Mouse (Mus musculus) inflammation-experienced regulatory T-cells, adult 6 months (primary cell): ENCODE data around the gene Ell3. TPM values are rescaled to one million over a fixed set of nuclear protein-coding genes. Genes with fewer than 3 reads are reported as not detected.
"Not testable (repeated sequence)": the region's sequence is repeated elsewhere in the genome, so short reads cannot be mapped to it uniquely, and the experiment has no call there.

Experiments
- ATAC-seq: one replicate; pipeline ENCODE4 v1.8.0; 2017
- polyA plus RNA-seq, 3 experiments: library from polyadenylated mRNA; unstranded; fragments of 100-300 nt; shearing (Covaris generic); gene quantifications; one replicate each; pipeline ENCODE4 v1.2.1; 2017

The Ell3 gene
- 1 to 10 TPM in 1 of 3 experiments, under 1 TPM in 2; 0.63 to 1.8 (median 0.65) TPM for polyA plus RNA-seq

GRCm38 (mm10) chr2:121444178-121444577 lies at the start of gene Ell3:
Gene Ell3 (minus strand): TSS chr2:121444278.
- no peak for ATAC-seq

GRCm38 (mm10) chr2:121484403-121484802 lies 40.3 kb upstream of the Ell3 start:
- ATAC-seq = not testable (repeated sequence)

- no peak for ATAC-seq
These were observed 39.5 kb upstream of the Ell3 start for GRCm38 (mm10) chr2:121483576-121483975.

GRCm38 (mm10) chr2:121480916-121481315 lies 36.8 kb upstream of the Ell3 start:
- ATAC-seq = not testable (repeated sequence)

- peak; percentile 69 for ATAC-seq
These were observed 36.4 kb upstream of the Ell3 start for GRCm38 (mm10) chr2:121480498-121480897.

GRCm38 (mm10) chr2:121477491-121478266 lies 33.6 kb upstream of the Ell3 start:
- no peak for ATAC-seq

GRCm38 (mm10) chr2:121475306-121475705 lies 31.2 kb upstream of the Ell3 start:
- ATAC-seq = not testable (repeated sequence)

GRCm38 (mm10) chr2:121474180-121474535 lies 30.1 kb upstream of the Ell3 start:
- ATAC-seq = peak; percentile 46

GRCm38 (mm10) chr2:121473301-121474179 lies 29.5 kb upstream of the Ell3 start, which contains the start of gene Mfap1b:
Gene Mfap1b (minus strand): TSS chr2:121474067.
- peak; percentile 99 for ATAC-seq

- not testable (repeated sequence) for ATAC-seq
These were observed 28.7 kb upstream of the Ell3 start for GRCm38 (mm10) chr2:121472783-121473182.

- ATAC-seq = peak; percentile 20
These were observed 24.9 kb upstream of the Ell3 start for GRCm38 (mm10) chr2:121468982-121469381.

GRCm38 (mm10) chr2:121460071-121460470 lies 16.0 kb upstream of the Ell3 start:
- no peak for ATAC-seq

- ATAC-seq = peak; percentile 99
These were observed 12.9 kb upstream of the Ell3 start, which contains the start of gene Serinc4 for GRCm38 (mm10) chr2:121456692-121457642. Gene Serinc4 (minus strand): TSS chr2:121456781.

- no peak for ATAC-seq
These were observed 11.5 kb upstream of the Ell3 start for GRCm38 (mm10) chr2:121455534-121455933.

- no peak for ATAC-seq
These were observed 9.8 kb upstream of the Ell3 start for GRCm38 (mm10) chr2:121453917-121454316.

- ATAC-seq = no peak
These were observed 8.9 kb upstream of the Ell3 start, which contains the start of gene Hypk for GRCm38 (mm10) chr2:121452990-121453389. Gene Hypk (plus strand): TSS chr2:121453290.

GRCm38 (mm10) chr2:121452361-121452760 lies 8.3 kb upstream of the Ell3 start:
- no peak for ATAC-seq

- no peak for ATAC-seq
These were observed 6.0 kb upstream of the Ell3 start for GRCm38 (mm10) chr2:121450093-121450492.

- peak; percentile 11 for ATAC-seq
These were observed 5.5 kb upstream of the Ell3 start for GRCm38 (mm10) chr2:121449545-121450011.

GRCm38 (mm10) chr2:121448739-121449535 lies 4.9 kb upstream of the Ell3 start, which contains the start of gene Serf2:
Gene Serf2 (plus strand): TSS chr2:121449195.
- ATAC-seq = peak; percentile 92

- no peak for ATAC-seq
These were observed 4.1 kb upstream of the Ell3 start for GRCm38 (mm10) chr2:121448136-121448535.
